Mouse (Mus musculus) spleen, adult 2 months (tissue): ENCODE measurements around the gene Opalin.

Source experiments
- CTCF ChIP-seq: fragments of 200-500 bp; IDR thresholded peaks from 2 replicates; pipeline ENCODE4 v1.5.1; 2011; ENCODE audit warnings: mild to moderate bottlenecking, inconsistent platforms; ENCODE audit not compliant: insufficient read depth, insufficient read length, insufficient replicate concordance; ENCODE audit errors: extremely low read depth
- POLR2A ChIP-seq: fragments of 200-500 bp; IDR thresholded peaks from 2 replicates; pipeline ENCODE4 v1.6.1; 2011; ENCODE audit warnings: low read depth, low read length, inconsistent platforms

- TF ChIP-seq POLR2A = no peak
- TF ChIP-seq CTCF = no peak
These were observed 40.4 kb upstream of the Opalin start for GRCm38 (mm10) chr19:41117334-41117733.
